Mouse (Mus musculus) hindbrain, embryonic 10.5 days (tissue): ENCODE data around the gene Ttll8. TPM values are rescaled to one million over a fixed set of nuclear protein-coding genes. Genes with fewer than 3 reads are reported as not detected.

Source experiments
- DNase-seq: peaks from one replicate; pipeline ENCODE4 v3.0.0-alpha.2; 2017; ENCODE audit warnings: low spot score
- H3K27ac ChIP-seq: fragments of 300-500 bp; sonication (generic); 2 replicates; pipeline ENCODE4 v1.5.1; 2016; ENCODE audit warnings: mild to moderate bottlenecking, moderate library complexity
- H3K27me3 ChIP-seq: fragments of 300-500 bp; sonication (generic); 2 replicates; pipeline ENCODE4 v1.6.1; 2016; ENCODE audit warnings: mild to moderate bottlenecking; ENCODE audit not compliant: poor library complexity, insufficient read depth, severe bottlenecking
- H3K36me3 ChIP-seq: fragments of 300-500 bp; sonication (generic); 2 replicates; pipeline ENCODE4 v1.6.1; 2016; ENCODE audit warnings: mild to moderate bottlenecking, moderate library complexity
- H3K4me1 ChIP-seq: fragments of 300-500 bp; sonication (generic); replicated peaks from 2 replicates; pipeline ENCODE4 v1.6.1; 2016; ENCODE audit warnings: mild to moderate bottlenecking
- H3K4me3 ChIP-seq: fragments of 300-500 bp; sonication (generic); 2 replicates; pipeline ENCODE4 v1.5.1; 2016; ENCODE audit warnings: mild to moderate bottlenecking, moderate library complexity
- H3K9me3 ChIP-seq: fragments of 300-500 bp; sonication (generic); 2 replicates; pipeline ENCODE4 v1.6.1; 2016; ENCODE audit warnings: mild to moderate bottlenecking, moderate library complexity
- WGBS: fragments of 180-500 bp; shearing (Covaris S2); methylation state at CpG from one replicate; pipeline ENCODE4 v1.1.7; 2016; 5-methylcytosine and 5-hydroxymethylcytosine counted together
- polyA plus RNA-seq: library from polyadenylated mRNA; unstranded; fragments of >200 nt; fragmentation: Nextera tagmentation; extraction: Ambion mirVana; gene quantifications from 2 replicates; pipeline ENCODE4 v1.2.1, GENCODE M21; 2016

The Ttll8 gene
- polyA plus RNA-seq, 1 experiment from 2014 or later, result 0.08 TPM

- Histone ChIP-seq H3K4me3 (no peak overlapping the region), H3K27ac (no peak overlapping the region), H3K9me3 (no peaks in the 10 kb centered on the region; the same call in 1 of the 2 replicates), H3K4me1 (peaks cover 32% of the 10 kb centered on the region), H3K27me3 (peaks cover 9% of the 10 kb centered on the region), H3K36me3 (peaks cover 21% of the 10 kb centered on the region)
- WGBS, result 70% methylated on average over 5 of the region's 5 CpGs
- no peak for DNase-seq
Observed at GRCm38 (mm10) chr15:88870418-88871185, 83.6 kb downstream of the Ttll8 start.

GRCm38 (mm10) chr15:88868024-88868742 is 86.0 kb downstream of the Ttll8 start:
- Histone ChIP-seq H3K27ac (peak overlapping the region; percentile 64; the same call in 1 of the 2 replicates), H3K4me3 (no peak overlapping the region), H3K9me3 (no peaks in the 10 kb centered on the region; the same call in 1 of the 2 replicates), H3K36me3 (peaks cover 37% of the 10 kb centered on the region), H3K4me1 (peaks cover 54% of the 10 kb centered on the region), H3K27me3 (no peaks in the 10 kb centered on the region)
- DNase-seq, result peak; percentile 28
- 87% methylated on average over 6 of the region's 6 CpGs for WGBS

- no peaks in the 10 kb centered on the region for H3K27me3 ChIP-seq
- no peaks in the 10 kb centered on the region; the same call in 1 of the 2 replicates for H3K9me3 ChIP-seq
- no peak overlapping the region for H3K4me3 ChIP-seq
- peaks cover 59% of the 10 kb centered on the region for H3K4me1 ChIP-seq
- H3K36me3 ChIP-seq, result peaks cover 37% of the 10 kb centered on the region
- DNase-seq, result peak; percentile 42
- H3K27ac ChIP-seq, result peak overlapping the region; percentile 64
- 36% methylated on average over 5 of the region's 5 CpGs for WGBS
Observed at GRCm38 (mm10) chr15:88867368-88868023, 86.7 kb downstream of the Ttll8 start.

GRCm38 (mm10) chr15:88866934-88867356 is 87.3 kb downstream of the Ttll8 start:
- WGBS, result 51% methylated on average over 7 of the region's 7 CpGs
- peak overlapping the region; percentile 64 for H3K27ac ChIP-seq

GRCm38 (mm10) chr15:88865888-88866695 is 88.1 kb downstream of the Ttll8 start:
- H3K4me1 ChIP-seq, result peaks cover 66% of the 10 kb centered on the region
- peaks cover 37% of the 10 kb centered on the region for H3K36me3 ChIP-seq
- WGBS, result 83% methylated on average over 4 of the region's 4 CpGs
- H3K27ac ChIP-seq, result no peak overlapping the region
- no peak overlapping the region for H3K4me3 ChIP-seq
- 0 out of 2 replicates have a peak, but pooled peaks cover under 1% of the 10 kb centered on the region for H3K27me3 ChIP-seq
- H3K9me3 ChIP-seq, result no peaks in the 10 kb centered on the region; the same call in 1 of the 2 replicates
- DNase-seq, result no peak

More at GRCm38 (mm10) chr15:88866934-88867356, 87.3 kb downstream of the Ttll8 start:
- Histone ChIP-seq H3K9me3 (no peaks in the 10 kb centered on the region; the same call in 1 of the 2 replicates), H3K4me3 (no peak overlapping the region), H3K4me1 (peaks cover 59% of the 10 kb centered on the region), H3K27me3 (no peaks in the 10 kb centered on the region), H3K36me3 (peaks cover 37% of the 10 kb centered on the region)
- no peak for DNase-seq

- H3K27ac ChIP-seq, result 0 out of 2 replicates have a peak overlapping the region, but pooled peaks have one; percentile 98
- 83% methylated on average over 14 of the region's 14 CpGs for WGBS
- H3K36me3 ChIP-seq, result peaks cover 37% of the 10 kb centered on the region
- DNase-seq, result no peak
- peaks cover 68% of the 10 kb centered on the region for H3K4me1 ChIP-seq
- no peaks in the 10 kb centered on the region; the same call in 1 of the 2 replicates for H3K9me3 ChIP-seq
- H3K27me3 ChIP-seq, result peaks cover 5% of the 10 kb centered on the region; the same call in 1 of the 2 replicates
- peak overlapping the region; percentile 82; the same call in 1 of the 2 replicates for H3K4me3 ChIP-seq
Observed at GRCm38 (mm10) chr15:88865061-88865460, 89.2 kb downstream of the Ttll8 start.

- Histone ChIP-seq H3K4me1 (peaks cover 68% of the 10 kb centered on the region), H3K27ac (peak overlapping the region; percentile 98), H3K36me3 (peaks cover 37% of the 10 kb centered on the region), H3K27me3 (peaks cover 5% of the 10 kb centered on the region; the same call in 1 of the 2 replicates), H3K4me3 (peak overlapping the region; percentile 82), H3K9me3 (no peaks in the 10 kb centered on the region; the same call in 1 of the 2 replicates)
- peak; percentile 47 for DNase-seq
- WGBS, result 34% methylated on average over 22 of the region's 22 CpGs
Observed at GRCm38 (mm10) chr15:88864270-88865030, 89.8 kb downstream of the Ttll8 start.

- H3K36me3 ChIP-seq, result peaks cover 37% of the 10 kb centered on the region
- DNase-seq, result peak; percentile 86
- peak overlapping the region; percentile 98 for H3K27ac ChIP-seq
- H3K4me1 ChIP-seq, result peaks cover 72% of the 10 kb centered on the region
- no peaks in the 10 kb centered on the region; the same call in 1 of the 2 replicates for H3K9me3 ChIP-seq
- peak overlapping the region; percentile 82 for H3K4me3 ChIP-seq
- peaks cover 5% of the 10 kb centered on the region; the same call in 1 of the 2 replicates for H3K27me3 ChIP-seq
- WGBS, result under 1% methylated on average over 33 of the region's 39 CpGs
Observed at GRCm38 (mm10) chr15:88863695-88864231, 90.5 kb downstream of the Ttll8 start.

- Histone ChIP-seq H3K4me3 (peak overlapping the region; percentile 82), H3K9me3 (no peaks in the 10 kb centered on the region; the same call in 1 of the 2 replicates), H3K27ac (peak overlapping the region; percentile 98), H3K36me3 (peaks cover 37% of the 10 kb centered on the region), H3K27me3 (peaks cover 5% of the 10 kb centered on the region; the same call in 1 of the 2 replicates), H3K4me1 (peaks cover 72% of the 10 kb centered on the region)
- DNase-seq, result peak; percentile 65
- WGBS, result under 1% methylated on average over 98 of the region's 98 CpGs
Observed at GRCm38 (mm10) chr15:88862881-88863694, 91.1 kb downstream of the Ttll8 start.

- no peaks in the 10 kb centered on the region for H3K9me3 ChIP-seq
- H3K4me3 ChIP-seq, result peak within 1 kb of the TSS; percentile 82
- H3K27ac ChIP-seq, result peak within 1 kb of the TSS; percentile 98
- WGBS, result under 1% methylated on average over 107 of the region's 107 CpGs
- peak; percentile 94 for DNase-seq
- peaks cover 5% of the 10 kb centered on the region; the same call in 1 of the 2 replicates for H3K27me3 ChIP-seq
- H3K4me1 ChIP-seq, result peaks cover 62% of the 10 kb centered on the region
- H3K36me3 ChIP-seq, result peaks cover 31% of the 10 kb centered on the region
Observed at GRCm38 (mm10) chr15:88861772-88862622, 92.2 kb downstream of the Ttll8 start, which contains the start of gene Pim3. Pim3 (plus strand) TSS chr15:88862186.
